Mouse (Mus musculus) C2C12 (cell line): ENCODE results near the gene Zfp595. TPM values are rescaled to one million over a fixed set of nuclear protein-coding genes. Genes with fewer than 3 reads are reported as not detected.
A peak's percentile ranks its signal among the peaks of the same experiment; 100 is the strongest.
"Not testable (repeated sequence)": the region's sequence is repeated elsewhere in the genome, so short reads cannot be mapped to it uniquely, and the experiment has no call there.

Experiments
- H3K27me3 ChIP-seq: one replicate; pipeline ENCODE4 v1.6.1; 2011; ENCODE audit not compliant: control insufficient read depth, insufficient read depth, insufficient read length
- H3K36me3 ChIP-seq: one replicate; pipeline ENCODE4 v1.6.1; 2011; ENCODE audit not compliant: control insufficient read depth, insufficient read depth
- H3K4me3 ChIP-seq: one replicate; pipeline ENCODE4 v1.5.1; 2011; ENCODE audit warnings: mild to moderate bottlenecking, control low read depth; ENCODE audit not compliant: poor library complexity, insufficient read depth, severe bottlenecking
- H3K79me2 ChIP-seq: one replicate; pipeline ENCODE4 v1.6.1; 2011; ENCODE audit not compliant: control insufficient read depth, insufficient read depth
- H3K79me3 ChIP-seq: one replicate; pipeline ENCODE4 v1.6.1; 2011; ENCODE audit warnings: low read depth, control low read depth
- H3ac ChIP-seq: one replicate; pipeline ENCODE3; 2011; ENCODE audit warnings: low read depth; ENCODE audit not compliant: control insufficient read depth, insufficient read length
- CEBPB ChIP-seq: IDR thresholded peaks from one replicate; pipeline ENCODE4 v1.6.1; 2011; ENCODE audit warnings: low read depth, mild to moderate bottlenecking, control low read depth, moderate library complexity
- CTCF ChIP-seq: IDR thresholded peaks from one replicate; pipeline ENCODE4 v1.5.1; 2011; ENCODE audit not compliant: control insufficient read depth, insufficient read depth, insufficient read length
- FOSL1 ChIP-seq: IDR thresholded peaks from one replicate; pipeline ENCODE4 v1.8.0; 2011; ENCODE audit warnings: mild to moderate bottlenecking, low read length; ENCODE audit not compliant: poor library complexity, insufficient read depth, severe bottlenecking
- MAX ChIP-seq: IDR thresholded peaks from one replicate; pipeline ENCODE4 v1.6.1; 2011; ENCODE audit warnings: mild to moderate bottlenecking, control low read depth
- MYOD1 ChIP-seq: IDR thresholded peaks from one replicate; pipeline ENCODE4 v1.6.1; 2011; ENCODE audit warnings: low read depth; ENCODE audit not compliant: control insufficient read depth, insufficient read length
- MYOG ChIP-seq: IDR thresholded peaks from one replicate; pipeline ENCODE4 v1.6.1; 2011; ENCODE audit not compliant: control insufficient read depth, insufficient read length; ENCODE audit errors: extremely low read depth
- USF1 ChIP-seq: IDR thresholded peaks from one replicate; pipeline ENCODE4 v1.6.1; 2011; ENCODE audit warnings: low read depth, mild to moderate bottlenecking, control low read depth, moderate library complexity
- long read RNA-seq, 2 experiments: library from polyadenylated mRNA; unstranded; transcript quantifications; one replicate each; pipeline ENCODE4 v2.0.0; 2019 to 2020
- polyA plus RNA-seq: library from polyadenylated mRNA; unstranded; fragments of >200 nt; fragmentation: generic; extraction: Trizol; gene quantifications from one replicate; pipeline ENCODE4 v1.2.1, GENCODE M21; 2012; ENCODE audit warnings: missing spikeins

Gene Zfp595
- polyA plus RNA-seq, result 0.54 TPM
- long read RNA-seq, experiment 1, result 0 reads
- long read RNA-seq, experiment 2, partial matches to known transcripts, result 0 of 4 reads
- long read RNA-seq, experiment 2, other reads (novel, unspliced or antisense), result 3 of 4 reads

- Histone ChIP-seq H3K4me3 (peak within 1 kb of the TSS; percentile 37), H3K27me3 (no peaks in the 10 kb centered on the region), H3K79me2 (no peaks in the 10 kb centered on the region), H3K79me3 (no peaks in the 10 kb centered on the region), H3ac (peak within 1 kb of the TSS; percentile 4), H3K36me3 (no peaks in the 10 kb centered on the region)
- no peak for TF ChIP-seq MAX
- TF ChIP-seq CTCF, result no peak
- no peak for TF ChIP-seq FOSL1
- no peak for TF ChIP-seq MYOD1
- no peak for TF ChIP-seq USF1
- no peak for TF ChIP-seq CEBPB
- no peak for TF ChIP-seq MYOG
Measured at GRCm38 (mm10) chr13:67332019-67332724, at the start of gene Zfp595. Zfp595 (minus strand) TSS chr13:67332570.

DNA sequence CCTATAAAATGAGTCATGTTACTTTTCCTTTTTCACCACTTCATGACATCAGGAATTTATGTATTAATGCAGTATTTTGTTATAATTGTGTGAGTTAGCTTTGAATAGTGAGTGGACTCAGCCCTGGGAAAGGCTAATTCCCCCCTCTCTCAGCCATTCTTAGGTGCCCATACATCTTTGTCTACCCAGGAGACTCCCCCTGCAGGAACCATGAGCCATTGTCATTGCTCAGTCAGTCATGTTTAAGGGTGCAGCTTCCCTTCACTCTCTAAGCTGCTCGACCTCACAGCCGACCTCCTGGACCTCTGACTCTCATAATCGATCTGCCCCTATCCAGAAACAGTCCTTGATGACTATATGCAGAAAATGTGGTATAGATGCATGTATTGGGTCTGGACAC lies 43.9 kb upstream of the Zfp595 start:
- H3K27me3 ChIP-seq, H3K79me3 ChIP-seq, H3K79me2 ChIP-seq, H3ac ChIP-seq, H3K36me3 ChIP-seq, H3K4me3 ChIP-seq: not testable (repeated sequence)

GRCm38 (mm10) chr13:67375050-67375911 lies 42.9 kb upstream of the Zfp595 start, which contains the start of the genes Gm28041 and Zfp456:
Gm28041 (minus strand) TSS chr13:67375733.
Zfp456 (minus strand) TSS chr13:67375810.
- H3K36me3 ChIP-seq, H3K79me3 ChIP-seq, H3K79me2 ChIP-seq, H3ac ChIP-seq, H3K27me3 ChIP-seq: not testable (repeated sequence)
- peak within 1 kb of the TSS; percentile 21 for H3K4me3 ChIP-seq

DNA sequence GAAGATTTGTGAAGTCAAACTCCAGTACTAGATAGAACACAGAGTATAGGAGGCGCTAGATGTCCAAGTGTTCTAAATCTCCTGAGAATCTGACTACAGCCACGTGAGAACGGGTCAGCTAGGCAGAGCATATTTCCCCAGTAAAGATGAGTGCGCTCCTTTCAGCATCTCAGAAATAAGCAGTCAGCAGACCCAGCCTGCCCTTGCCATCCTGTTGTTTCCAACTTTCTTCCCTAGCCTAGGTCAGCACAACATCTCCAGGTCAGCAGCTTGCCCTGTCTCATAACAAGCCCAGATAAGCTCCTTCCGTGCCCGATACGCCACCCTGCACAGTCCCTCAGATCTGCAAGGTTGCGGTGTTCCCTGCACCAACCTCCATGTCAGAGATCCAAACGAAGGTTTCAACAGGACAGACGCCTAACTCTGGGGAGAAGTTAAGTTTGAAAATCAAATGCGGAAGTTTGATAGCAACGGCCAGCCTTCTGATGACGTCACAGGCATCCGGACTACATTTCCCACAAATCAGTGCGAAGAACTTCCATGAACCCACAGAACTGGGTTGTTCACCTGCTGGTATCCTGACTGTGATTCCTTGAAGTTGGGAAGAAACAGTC lies 27.9 kb upstream of the Zfp595 start, which contains the start of the genes Gm28044 and Zfp953:
Gene Gm28044 (minus strand): TSS at position 406 of the 614 bp plus-strand sequence.
Gene Zfp953 (minus strand): TSS at position 475 of the 614 bp plus-strand sequence.
- no peaks in the 10 kb centered on the region for H3K36me3 ChIP-seq
- peak within 1 kb of the TSS; percentile 74 for H3K4me3 ChIP-seq
- no peak for TF ChIP-seq CEBPB
- H3K79me3 ChIP-seq, result no peaks in the 10 kb centered on the region
- H3K79me2 ChIP-seq, result no peaks in the 10 kb centered on the region
- H3K27me3 ChIP-seq, result no peaks in the 10 kb centered on the region
- H3ac ChIP-seq, result peak within 1 kb of the TSS; percentile 69

DNA sequence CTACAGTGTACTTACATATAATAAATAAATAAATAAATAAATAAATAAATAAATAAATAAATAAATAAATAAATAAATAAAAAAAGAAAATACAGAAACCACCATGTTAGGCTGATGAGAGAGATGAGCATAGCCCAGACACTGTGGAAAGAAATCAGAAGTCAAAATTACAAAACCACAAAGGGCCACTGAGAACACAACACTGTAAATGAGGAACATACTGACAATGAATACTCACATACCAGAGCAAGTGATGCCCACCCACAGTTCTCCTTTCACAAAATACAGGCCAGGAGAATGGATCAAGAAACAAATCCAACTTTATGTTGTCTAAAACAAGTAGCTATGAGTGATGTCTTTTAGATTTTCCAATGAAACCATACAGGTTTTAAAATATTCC lies 19.5 kb upstream of the Zfp595 start:
- Histone ChIP-seq H3K79me2 (no peaks in the 10 kb centered on the region), H3ac (no peak overlapping the region), H3K79me3 (no peaks in the 10 kb centered on the region), H3K36me3 (no peaks in the 10 kb centered on the region), H3K4me3 (no peak overlapping the region), H3K27me3 (no peaks in the 10 kb centered on the region)
- no peak for TF ChIP-seq FOSL1

- TF ChIP-seq MAX, result no peak
- no peak for TF ChIP-seq MYOG
- TF ChIP-seq MYOD1, result no peak
- no peak for TF ChIP-seq USF1
- no peak for TF ChIP-seq FOSL1
- TF ChIP-seq CTCF, result no peak
- TF ChIP-seq CEBPB, result no peak
- no peak overlapping the region for H3K4me3 ChIP-seq
- H3ac ChIP-seq, result no peak overlapping the region
- no peaks in the 10 kb centered on the region for H3K79me3 ChIP-seq
- peaks cover 4% of the 10 kb centered on the region for H3K36me3 ChIP-seq
- H3K79me2 ChIP-seq, result no peaks in the 10 kb centered on the region
- no peaks in the 10 kb centered on the region for H3K27me3 ChIP-seq
Measured at GRCm38 (mm10) chr13:67343422-67343821, 11.1 kb upstream of the Zfp595 start.
